Mouse (Mus musculus) adrenal gland (tissue): ENCODE data around the gene Zdhhc19.

Experiments used
- intact Hi-C: fragments of 180-260 bp; cut with DNase I; formaldehyde crosslinking; loops from one replicate; pipeline ENCODE4 v1.15.1; 2025

Zdhhc19 gene

GRCm38 (mm10) chr16:32486046-32486445 is 10.0 kb upstream of the Zdhhc19 start:
- intact Hi-C loops: no loop called here

GRCm38 (mm10) chr16:32487234-32488111 is 8.6 kb upstream of the Zdhhc19 start, which contains the start of gene Slc51a:
TSS of gene Slc51a (minus strand) at chr16:32487879.
- intact Hi-C loops: no loop called here

GRCm38 (mm10) chr16:32488939-32489338 is 7.1 kb upstream of the Zdhhc19 start:
- intact Hi-C loops: no loop called here

GRCm38 (mm10) chr16:32494371-32494770 is 1.7 kb upstream of the Zdhhc19 start:
- intact Hi-C loops: loop anchor here (10.0 kb wide), 1 partner anchor 380 kb away; no protein-coding TSS in a partner anchor

GRCm38 (mm10) chr16:32498996-32499395 is 2.9 kb downstream of the Zdhhc19 start:
- intact Hi-C loops: loop anchor here (2.0 to 10.0 kb wide), 2 partner anchors 234 to 384 kb away; no protein-coding TSS in a partner anchor

- intact Hi-C loops: loop anchor here (2.0 to 10.0 kb wide), 2 partner anchors 235 to 385 kb away; no protein-coding TSS in a partner anchor
Measured at GRCm38 (mm10) chr16:32499430-32500037, 3.5 kb downstream of the Zdhhc19 start.

GRCm38 (mm10) chr16:32501459-32501858 is 5.4 kb downstream of the Zdhhc19 start:
- intact Hi-C loops: no loop called here

GRCm38 (mm10) chr16:32502621-32503335 is 6.7 kb downstream of the Zdhhc19 start:
- intact Hi-C loops: no loop called here

- intact Hi-C loops: no loop called here
Measured at GRCm38 (mm10) chr16:32503633-32504032, 7.6 kb downstream of the Zdhhc19 start.

GRCm38 (mm10) chr16:32506298-32506697 is 10.2 kb downstream of the Zdhhc19 start:
- intact Hi-C loops: loop anchor here (5.0 kb wide), 2 partner anchors 106 to 176 kb away; no protein-coding TSS in a partner anchor

GRCm38 (mm10) chr16:32506868-32507267 is 10.8 kb downstream of the Zdhhc19 start:
- intact Hi-C loops: loop anchor here (1.0 to 5.0 kb wide), 3 partner anchors 105 to 175 kb away; no protein-coding TSS in a partner anchor

GRCm38 (mm10) chr16:32507407-32507806 is 11.3 kb downstream of the Zdhhc19 start:
- intact Hi-C loops: loop anchor here (1.0 to 5.0 kb wide), 3 partner anchors 105 to 175 kb away; no protein-coding TSS in a partner anchor

- intact Hi-C loops: loop anchor here (5.0 kb wide), 2 partner anchors 104 to 174 kb away; no protein-coding TSS in a partner anchor
Measured at GRCm38 (mm10) chr16:32508035-32508434, 12.0 kb downstream of the Zdhhc19 start.

- intact Hi-C loops: loop anchor here (5.0 kb wide), 2 partner anchors 104 to 174 kb away; no protein-coding TSS in a partner anchor
Measured at GRCm38 (mm10) chr16:32508506-32509065, 12.5 kb downstream of the Zdhhc19 start.

- intact Hi-C loops: loop anchor here (5.0 kb wide), 2 partner anchors 103 to 173 kb away; no protein-coding TSS in a partner anchor
Measured at GRCm38 (mm10) chr16:32509066-32509942, 13.2 kb downstream of the Zdhhc19 start.

GRCm38 (mm10) chr16:32510399-32511337 is 14.6 kb downstream of the Zdhhc19 start:
- intact Hi-C loops: no loop called here

- intact Hi-C loops: no loop called here
Measured at GRCm38 (mm10) chr16:32511338-32511734, 15.3 kb downstream of the Zdhhc19 start.

GRCm38 (mm10) chr16:32511827-32512490 is 15.9 kb downstream of the Zdhhc19 start:
- intact Hi-C loops: no loop called here
